Mouse (Mus musculus) T-cell, adult 66 days (primary cell): ENCODE results near the gene Zbtb11. TPM values are rescaled to one million over a fixed set of nuclear protein-coding genes. Genes with fewer than 3 reads are reported as not detected.

Experiments used
- total RNA-seq, 2 experiments: library from RNA; stranded (reverse); gene quantifications; 3 replicates in 1 of 2; 4 replicates in 1 of 2; pipeline ENCODE4 v1.2.4; 2023

Gene Zbtb11
- total RNA-seq = 10 to 100 TPM; 55.3 to 61.6 TPM

DNA sequence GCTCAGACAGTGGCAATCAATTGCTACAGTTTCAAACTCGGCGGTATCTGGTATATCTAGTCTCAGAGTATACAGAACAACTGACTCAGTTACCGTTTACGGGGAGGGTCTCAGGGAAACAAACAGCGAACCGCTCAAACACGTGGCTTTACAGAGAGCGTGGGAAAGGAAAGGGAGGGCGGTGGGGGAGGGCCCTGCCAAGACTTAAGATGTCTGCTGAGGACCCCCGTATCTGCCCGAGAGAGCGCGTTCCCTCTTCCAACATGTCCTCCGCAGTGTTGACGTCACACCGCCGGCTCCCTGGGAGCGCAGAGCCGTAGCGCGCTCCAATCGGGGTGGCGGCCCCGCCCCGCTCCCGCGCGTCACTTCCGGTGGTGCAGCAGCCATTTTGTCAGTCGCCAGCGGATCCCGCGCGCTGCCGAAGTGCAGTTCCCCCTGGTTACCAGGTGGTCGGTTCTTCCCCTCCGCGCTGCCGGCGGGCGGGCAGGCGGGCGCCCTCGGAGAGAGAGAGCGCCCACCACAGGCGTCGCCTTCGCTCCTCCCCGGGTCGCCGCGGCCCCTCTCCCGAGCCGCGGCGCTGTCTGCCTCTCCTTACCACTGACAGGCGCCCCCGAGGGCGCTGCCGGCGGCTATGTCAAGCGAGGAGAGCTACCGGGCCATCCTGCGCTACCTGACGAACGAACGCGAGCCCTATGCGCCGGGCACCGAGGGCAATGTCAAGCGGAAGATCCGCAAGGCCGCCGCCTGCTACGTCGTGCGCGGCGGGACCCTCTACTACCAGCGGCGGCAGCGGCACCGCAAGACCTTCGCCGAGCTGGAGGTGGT is at the start of gene Zbtb11:
Zbtb11 (plus strand) TSS at position 453 of the 825 bp plus-strand sequence.

DNA sequence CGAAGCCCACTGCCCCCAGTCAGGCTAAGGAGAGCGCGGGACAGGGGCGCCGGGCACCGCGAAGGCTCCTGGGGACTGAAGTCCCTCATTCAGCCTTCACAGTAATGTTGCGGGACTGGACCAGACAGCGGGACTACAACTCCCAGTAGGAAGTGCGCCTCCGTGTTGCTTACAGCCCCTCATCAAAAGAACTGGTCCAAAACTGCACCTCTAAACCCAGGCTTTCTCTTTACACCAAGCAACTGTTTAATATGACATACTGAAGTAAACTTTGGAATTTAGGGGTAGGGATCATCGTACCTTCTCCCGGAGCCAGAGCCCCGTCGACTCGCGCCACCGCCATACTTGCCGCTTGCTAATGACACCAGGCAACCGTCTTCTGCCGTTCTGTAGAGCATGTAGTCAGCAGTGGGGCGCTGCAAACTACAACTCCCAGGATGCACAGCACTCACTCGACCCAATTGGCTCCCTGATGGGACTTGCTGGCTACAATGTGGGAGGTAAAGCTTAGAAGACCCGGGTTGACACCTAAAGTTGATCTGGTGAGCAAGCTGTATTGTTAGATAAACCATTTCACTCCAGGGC is 39.1 kb upstream of the Zbtb11 start, which contains the start of gene Cep97:
Cep97 (minus strand) TSS at position 403 of the 585 bp plus-strand sequence.

GRCm38 (mm10) chr16:55966212-55966871 is 7.3 kb upstream of the Zbtb11 start, which contains the start of gene Rpl24:
Gene Rpl24 (plus strand): TSS chr16:55966275.

DNA sequence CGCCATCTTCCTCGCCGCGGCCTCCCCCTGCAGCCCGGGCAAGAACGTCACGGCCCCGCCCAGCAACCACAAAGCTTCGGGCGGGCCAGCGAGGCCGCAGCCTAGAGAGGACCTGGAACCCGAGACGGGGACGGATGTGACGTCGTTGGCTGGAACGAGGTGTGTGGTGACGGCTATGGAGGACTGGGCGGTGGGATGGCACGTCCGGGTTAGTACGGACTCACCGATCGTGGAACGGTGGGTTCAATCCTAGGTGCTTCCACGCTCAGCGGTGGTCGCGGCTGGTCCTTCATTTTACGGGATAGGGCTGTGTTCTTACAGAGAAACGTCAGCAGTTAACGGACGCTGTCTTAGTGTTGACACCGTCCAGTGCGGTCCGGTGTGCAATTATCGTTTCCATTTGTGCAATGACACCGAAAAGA is 56.0 kb downstream of the Zbtb11 start, which contains the start of gene Pcnp:
Pcnp (minus strand) TSS at position 79 of the 422 bp plus-strand sequence.

GRCm38 (mm10) chr16:56037138-56038010 is 63.7 kb downstream of the Zbtb11 start, which contains the start of gene Trmt10c:
Gene Trmt10c (minus strand): TSS chr16:56037819.

DNA sequence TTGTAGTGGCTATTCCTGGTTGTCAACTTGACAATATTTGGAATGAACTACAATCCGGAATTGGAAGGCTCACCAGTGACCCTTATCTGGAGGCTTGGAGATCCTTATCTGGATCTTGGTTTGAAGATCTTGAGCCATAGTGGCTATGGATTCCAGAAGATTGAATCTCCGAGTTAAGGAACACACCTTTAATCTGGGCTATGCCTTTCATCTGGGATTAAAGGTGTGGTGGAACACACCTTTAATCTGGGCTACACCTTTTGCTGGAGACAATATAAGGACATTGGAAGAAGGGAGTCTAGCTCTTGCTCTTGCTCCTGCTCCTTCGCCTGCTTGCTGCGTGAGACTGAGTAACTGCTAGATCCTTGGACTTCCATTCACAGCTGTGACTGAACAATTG is 74.4 kb downstream of the Zbtb11 start, which contains the start of gene Senp7:
Senp7 (plus strand) TSS at position 301 of the 400 bp plus-strand sequence.

Other genes starting within 250 kb of the Zbtb11 start
- gene Nfkbiz, start 135.0 kb upstream of the Zbtb11 start, total RNA-seq = 100 to 1,000 TPM; 130 to 143 TPM
- gene Nxpe3, start 78.6 kb upstream of the Zbtb11 start, total RNA-seq = 10 to 100 TPM; 26.0 to 28.3 TPM
- gene Cep97, start 39.0 kb upstream of the Zbtb11 start, total RNA-seq = 10 to 100 TPM; 57.5 to 63.3 TPM
- gene Rpl24, start 7.6 kb upstream of the Zbtb11 start, total RNA-seq = 1,000 to 10,000 TPM; 1,002 to 1,010 TPM
- 100 to 1,000 TPM; 107 to 115 TPM for gene Pcnp, start 55.9 kb downstream of the Zbtb11 start, total RNA-seq
- 10 to 100 TPM; 20.6 to 20.8 TPM for gene Trmt10c, start 63.9 kb downstream of the Zbtb11 start, total RNA-seq
- 10 to 100 TPM; 91.2 to 97.4 TPM for gene Senp7, start 74.5 kb downstream of the Zbtb11 start, total RNA-seq
- 1 to 10 TPM; 3.0 to 4.2 TPM for gene Impg2, start 230.4 kb downstream of the Zbtb11 start, total RNA-seq